Mouse (Mus musculus) central nervous system, embryonic 11.5 days (tissue): Measurements from ENCODE around the gene Tmem30c. TPM values are rescaled to one million over a fixed set of nuclear protein-coding genes. Genes with fewer than 3 reads are reported as not detected.

Source experiments
- polyA plus RNA-seq: library from polyadenylated mRNA; depleted of rRNA; stranded (reverse); fragments of >200 nt; gene quantifications from 2 replicates; pipeline ENCODE4 v1.2.3, GENCODE M21; 2012; rRNA removed

The Tmem30c gene
- polyA plus RNA-seq, result 0.51 and 0.80 TPM in 2 replicates

GRCm38 (mm10) chr16:57292765-57293164, at the start of gene Tmem30c:
Gene Tmem30c, minus strand, starts transcription at chr16:57292865.

GRCm38 (mm10) chr16:57231089-57231936, 61.4 kb downstream of the Tmem30c start, which contains the start of gene Tbc1d23:
Gene Tbc1d23, minus strand, starts transcription at chr16:57231504.

Other genes with a start within 250 kb of the Tmem30c start
- not detected in 2 replicates for gene Tmem45a2, start 221.5 kb downstream of the Tmem30c start, polyA plus RNA-seq
- gene Tomm70a, start 171.2 kb downstream of the Tmem30c start, polyA plus RNA-seq, result 48.8 and 49.4 TPM in 2 replicates
- 19.5 and 34.9 TPM in 2 replicates for gene Nit2, start 125.5 kb downstream of the Tmem30c start, polyA plus RNA-seq
- 39.0 and 40.1 TPM in 2 replicates for gene Tbc1d23, start 61.4 kb downstream of the Tmem30c start, polyA plus RNA-seq
- 4.0 and 10.6 TPM in 2 replicates for gene Filip1l, start 60.2 kb upstream of the Tmem30c start, polyA plus RNA-seq